Mouse (Mus musculus) bone marrow macrophage, adult 2 months (primary cell): ENCODE data around the gene Kcnmb3.

ENCODE experiments used
- CTCF ChIP-seq: IDR thresholded peaks from 2 replicates; pipeline ENCODE4 v1.5.1; 2012; ENCODE audit warnings: low read depth, mild to moderate bottlenecking, low read length, moderate library complexity
- POLR2A ChIP-seq: IDR thresholded peaks from 2 replicates; pipeline ENCODE4 v1.6.1; 2012; ENCODE audit warnings: mild to moderate bottlenecking, low read depth, low read length, borderline replicate concordance

DNA sequence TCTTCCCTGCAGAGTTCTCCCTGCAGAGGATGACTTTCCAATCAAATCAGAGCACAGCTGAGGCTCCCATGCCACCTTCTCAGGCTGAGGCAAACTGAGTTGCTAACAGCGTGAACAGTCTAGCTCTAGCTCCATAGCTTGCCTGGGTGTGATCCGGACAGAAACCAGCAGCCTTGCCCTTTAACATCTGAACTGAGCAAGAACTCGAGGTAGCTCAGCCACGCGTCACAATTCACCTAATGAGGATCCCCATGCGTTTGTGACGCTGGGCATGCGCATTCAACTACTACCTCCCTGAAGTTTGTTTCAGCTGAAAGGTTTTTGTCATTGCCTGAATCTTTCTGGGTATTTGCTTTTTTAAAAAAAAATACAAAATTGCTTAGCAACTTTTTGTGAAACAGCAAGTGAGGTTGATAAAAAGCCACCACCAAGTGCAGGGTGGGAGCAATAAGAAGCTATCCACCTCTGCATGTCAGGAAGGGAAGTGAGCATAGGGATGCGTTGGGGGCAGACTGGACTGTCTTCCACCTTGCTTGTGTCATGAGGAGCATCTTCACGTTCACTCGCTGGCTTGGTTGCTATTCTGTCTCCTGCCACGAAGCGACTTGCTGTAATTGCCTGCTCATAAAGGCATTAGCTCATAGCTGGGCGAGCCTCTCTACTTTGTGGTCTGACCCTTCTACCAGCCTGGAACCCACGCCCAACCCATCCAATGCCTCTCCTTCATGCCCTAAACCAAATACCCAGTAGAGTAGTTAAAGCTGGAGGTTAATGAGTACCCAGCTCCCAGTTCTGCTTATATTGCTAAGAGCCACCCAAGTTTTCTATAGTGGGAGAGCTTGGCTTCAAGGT, 1.7 kb downstream of the Kcnmb3 start:
- no peak for TF ChIP-seq CTCF
- no peak for TF ChIP-seq POLR2A
